Mouse (Mus musculus) liver, adult 2 months (tissue): ENCODE results near the gene Zfp457. TPM values are rescaled to one million over a fixed set of nuclear protein-coding genes. Genes with fewer than 3 reads are reported as not detected.
"Not testable (repeated sequence)": the region's sequence is repeated elsewhere in the genome, so short reads cannot be mapped to it uniquely, and the experiment has no call there.

ENCODE experiments used
- DNase-seq: peaks from one replicate; pipeline ENCODE4 v3.0.0-alpha.2; 2011; ENCODE audit warnings: low read depth, low spot score; ENCODE audit errors: extremely low read depth
- H3K27ac ChIP-seq: fragments of 200-500 bp; replicated peaks from 2 replicates; pipeline ENCODE4 v1.5.1; 2012; ENCODE audit warnings: low read depth, mild to moderate bottlenecking, control low read depth, inconsistent platforms, low read length; ENCODE audit not compliant: insufficient read depth
- H3K27me3 ChIP-seq: fragments of 200-500 bp; 2 replicates; pipeline ENCODE4 v1.6.1; 2012; ENCODE audit warnings: mild to moderate bottlenecking, moderate library complexity, low read length, inconsistent platforms; ENCODE audit not compliant: control insufficient read depth, insufficient read depth
- H3K36me3 ChIP-seq: fragments of 200-500 bp; 2 replicates; pipeline ENCODE4 v1.6.1; 2012; ENCODE audit warnings: low read length, inconsistent platforms; ENCODE audit not compliant: control insufficient read depth, insufficient read depth
- H3K4me1 ChIP-seq: fragments of 200-500 bp; 2 replicates; pipeline ENCODE4 v1.6.1; 2011; ENCODE audit warnings: low read length; ENCODE audit not compliant: control insufficient read depth, insufficient read depth
- H3K4me3 ChIP-seq: fragments of 200-500 bp; 2 replicates; pipeline ENCODE4 v1.5.1; 2011; ENCODE audit warnings: low read depth, mild to moderate bottlenecking, control low read depth, low read length, moderate library complexity; ENCODE audit not compliant: insufficient read depth
- H3K79me2 ChIP-seq: fragments of 200-500 bp; 2 replicates; pipeline ENCODE4 v1.6.1; 2012; ENCODE audit warnings: inconsistent platforms, mild to moderate bottlenecking, low read length, moderate library complexity; ENCODE audit not compliant: control insufficient read depth, insufficient read depth
- H3K9ac ChIP-seq: fragments of 200-500 bp; 2 replicates; pipeline ENCODE4 v1.6.1; 2012; ENCODE audit warnings: low read depth, mild to moderate bottlenecking, control low read depth, inconsistent platforms, low read length
- CTCF ChIP-seq: fragments of 200-500 bp; IDR thresholded peaks from 2 replicates; pipeline ENCODE4 v1.5.1; 2011; ENCODE audit warnings: low read depth, low read length, control low read depth
- POLR2A ChIP-seq: fragments of 200-500 bp; IDR thresholded peaks from 2 replicates; pipeline ENCODE4 v1.6.1; 2011; ENCODE audit warnings: low read length, control low read depth; ENCODE audit not compliant: insufficient read depth; ENCODE audit errors: extremely low read depth
- WGBS: fragments of 180-500 bp; shearing (Covaris S2); methylation state at CpG from one replicate; pipeline ENCODE4 v1.1.7; 2018; 5-methylcytosine and 5-hydroxymethylcytosine counted together
- polyA plus RNA-seq: library from polyadenylated mRNA; depleted of rRNA; stranded (reverse); fragments of >200 nt; gene quantifications from 2 replicates; pipeline ENCODE4 v1.2.3, GENCODE M21; 2012; rRNA removed
- total RNA-seq: library from RNA; depleted of rRNA; stranded (reverse); fragments of >200 nt; gene quantifications from 2 replicates; pipeline ENCODE4 v1.2.3, GENCODE M21; 2014; rRNA removed

The Zfp457 gene
- total and polyA plus RNA-seq, 2 experiments: 0.51 to 4.0 TPM

- Histone ChIP-seq H3K4me1 (no peaks in the 10 kb centered on the region), H3K27ac (no peak overlapping the region), H3K79me2 (no peaks in the 10 kb centered on the region), H3K36me3 (no peaks in the 10 kb centered on the region), H3K9ac (no peak overlapping the region), H3K27me3 (no peaks in the 10 kb centered on the region), H3K4me3 (no peak overlapping the region)
- TF ChIP-seq CTCF (no peak), POLR2A (no peak)
- DNase-seq: no peak
- 18% methylated on average over 5 of the region's 5 CpGs for WGBS
Observed at GRCm38 (mm10) chr13:67306718-67307117, 433 bp upstream of the Zfp457 start.

DNA sequence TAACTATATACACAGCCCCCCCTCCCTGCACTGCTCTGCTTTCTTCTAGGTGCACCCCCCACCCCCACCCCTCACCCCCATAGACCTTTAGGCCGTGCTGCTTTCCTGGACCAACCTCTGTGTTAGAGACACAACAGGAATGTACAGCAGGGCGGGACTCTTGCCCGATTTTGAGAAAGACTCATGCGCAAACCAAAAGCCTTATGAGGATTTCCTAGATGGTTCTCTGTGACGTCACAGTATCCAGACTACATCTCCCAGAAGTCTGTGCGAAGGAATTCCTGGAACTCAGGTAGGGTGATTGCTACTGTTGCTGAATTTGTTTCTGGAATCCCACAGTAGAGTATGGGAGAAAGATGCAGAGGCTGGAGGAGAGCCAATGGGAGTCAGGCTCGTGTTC is 28.0 kb downstream of the Zfp457 start, which contains the start of gene Zfp458:
Gene Zfp458, minus strand, starts transcription at position 153 of the 400 bp plus-strand sequence.
- no peaks in the 10 kb centered on the region for H3K4me1 ChIP-seq
- TF ChIP-seq CTCF: no peak
- TF ChIP-seq POLR2A: no peak
- no peak within 1 kb of the TSS for H3K9ac ChIP-seq
- H3K27me3 ChIP-seq: 0 out of 2 replicates have a peak, but pooled peaks cover 3% of the 10 kb centered on the region
- DNase-seq: peak; percentile 4
- H3K4me3 ChIP-seq: no peak within 1 kb of the TSS
- no peaks in the 10 kb centered on the region for H3K79me2 ChIP-seq
- 45% methylated on average over 7 of the region's 7 CpGs for WGBS
- H3K36me3 ChIP-seq: no peaks in the 10 kb centered on the region
- no peak within 1 kb of the TSS for H3K27ac ChIP-seq

GRCm38 (mm10) chr13:67269383-67270065 is 36.8 kb downstream of the Zfp457 start:
- not testable (repeated sequence) for H3K79me2 ChIP-seq, H3K4me1 ChIP-seq, DNase-seq, H3K36me3 ChIP-seq, H3K27me3 ChIP-seq
- Histone ChIP-seq H3K9ac (peak overlapping the region; percentile 45; the same call in 1 of the 2 replicates), H3K27ac (peak overlapping the region; percentile 37), H3K4me3 (peak overlapping the region; percentile 82)
- WGBS: 44% methylated on average over 9 of the region's 9 CpGs

GRCm38 (mm10) chr13:67268568-67269369 is 37.5 kb downstream of the Zfp457 start:
- Histone ChIP-seq H3K79me2 (no peaks in the 10 kb centered on the region; the same call in 1 of the 2 replicates), H3K27ac (peak overlapping the region; percentile 66), H3K4me1 (peaks cover 2% of the 10 kb centered on the region; the same call in 1 of the 2 replicates), H3K36me3 (no peaks in the 10 kb centered on the region; the same call in 1 of the 2 replicates), H3K9ac (peak overlapping the region; percentile 81), H3K4me3 (peak overlapping the region; percentile 82), H3K27me3 (no peaks in the 10 kb centered on the region)
- 6% methylated on average over 18 of the region's 18 CpGs for WGBS
- TF ChIP-seq POLR2A (no peak), CTCF (no peak)
- peak; percentile 93 for DNase-seq

Other genes with a start within 250 kb of the Zfp457 start
- gene Zfp712, start 245.3 kb downstream of the Zfp457 start, total RNA-seq: 1.3 TPM in 2 replicates
- gene Zfp712, start 245.3 kb downstream of the Zfp457 start, polyA plus RNA-seq: 0.04 and 0.05 TPM in 2 replicates
- 1.1 and 3.1 TPM in 2 replicates for gene Zfp708, start 208.5 kb downstream of the Zfp457 start, total RNA-seq
- gene Zfp708, start 208.5 kb downstream of the Zfp457 start, polyA plus RNA-seq: 0.17 TPM in 1 of 2 replicates, not detected in the other
- gene Gm28557, start 197.9 kb downstream of the Zfp457 start, total RNA-seq: 12.7 and 15.5 TPM in 2 replicates
- 4.5 and 7.1 TPM in 2 replicates for gene Gm28557, start 197.9 kb downstream of the Zfp457 start, polyA plus RNA-seq
- gene Rslcan18, start 190.2 kb downstream of the Zfp457 start, total RNA-seq: 1.9 and 2.2 TPM in 2 replicates
- 0.20 and 0.39 TPM in 2 replicates for gene Rslcan18, start 190.2 kb downstream of the Zfp457 start, polyA plus RNA-seq
- 2.7 and 4.9 TPM in 2 replicates for gene Zfp759, start 184.8 kb downstream of the Zfp457 start, total RNA-seq
- gene Zfp759, start 184.8 kb downstream of the Zfp457 start, polyA plus RNA-seq: 0.18 and 0.30 TPM in 2 replicates
- 2.4 and 3.2 TPM in 2 replicates for gene Rsl1, start 133.3 kb downstream of the Zfp457 start, total RNA-seq
- 0.30 and 0.33 TPM in 2 replicates for gene Rsl1, start 133.3 kb downstream of the Zfp457 start, polyA plus RNA-seq
- gene Zfp455, start 112.0 kb downstream of the Zfp457 start, total RNA-seq: 1.3 and 1.8 TPM in 2 replicates
- gene Zfp455, start 112.0 kb downstream of the Zfp457 start, polyA plus RNA-seq: 0.10 and 0.11 TPM in 2 replicates
- 1.9 TPM in 2 replicates for gene Zfp458, start 28.0 kb downstream of the Zfp457 start, total RNA-seq
- gene Zfp458, start 28.0 kb downstream of the Zfp457 start, polyA plus RNA-seq: 0.21 and 0.26 TPM in 2 replicates
- gene Zfp595, start 26.1 kb upstream of the Zfp457 start, total RNA-seq: 4.4 and 4.9 TPM in 2 replicates
- 0.48 and 0.50 TPM in 2 replicates for gene Zfp595, start 26.1 kb upstream of the Zfp457 start, polyA plus RNA-seq
- 0.40 TPM in 1 of 2 replicates, not detected in the other for gene Gm28044, start 54.1 kb upstream of the Zfp457 start, total RNA-seq
- gene Gm28044, start 54.1 kb upstream of the Zfp457 start, polyA plus RNA-seq: 0.24 TPM in 1 of 2 replicates, not detected in the other
- gene Zfp953, start 54.1 kb upstream of the Zfp457 start, total RNA-seq: 2.4 and 2.8 TPM in 2 replicates
- gene Zfp953, start 54.1 kb upstream of the Zfp457 start, polyA plus RNA-seq: 0.26 and 0.28 TPM in 2 replicates
- gene Gm28041, start 69.2 kb upstream of the Zfp457 start, total RNA-seq: 0.27 and 0.65 TPM in 2 replicates
- not detected in 2 replicates for gene Gm28041, start 69.2 kb upstream of the Zfp457 start, polyA plus RNA-seq
- gene Zfp456, start 69.3 kb upstream of the Zfp457 start, total RNA-seq: 1.0 and 1.5 TPM in 2 replicates
- 0.09 and 0.11 TPM in 2 replicates for gene Zfp456, start 69.3 kb upstream of the Zfp457 start, polyA plus RNA-seq
- 3.0 TPM in 2 replicates for gene Zfp429, start 93.3 kb upstream of the Zfp457 start, total RNA-seq
- gene Zfp429, start 93.3 kb upstream of the Zfp457 start, polyA plus RNA-seq: 0.69 and 1.00 TPM in 2 replicates
- 0.07 and 0.28 TPM in 2 replicates for gene Zfp459, start 114.9 kb upstream of the Zfp457 start, total RNA-seq
- gene Zfp459, start 114.9 kb upstream of the Zfp457 start, polyA plus RNA-seq: 0.04 and 0.11 TPM in 2 replicates
- 26.6 and 32.5 TPM in 2 replicates for gene Zfp874a, start 145.1 kb upstream of the Zfp457 start, total RNA-seq
- gene Zfp874a, start 145.1 kb upstream of the Zfp457 start, polyA plus RNA-seq: 2.3 and 4.5 TPM in 2 replicates
- gene Zfp874b, start 177.8 kb upstream of the Zfp457 start, total RNA-seq: 7.2 and 8.7 TPM in 2 replicates
- gene Zfp874b, start 177.8 kb upstream of the Zfp457 start, polyA plus RNA-seq: 1.7 and 2.7 TPM in 2 replicates
- 3.8 and 5.2 TPM in 2 replicates for gene Zfp58, start 194.1 kb upstream of the Zfp457 start, total RNA-seq
- gene Zfp58, start 194.1 kb upstream of the Zfp457 start, polyA plus RNA-seq: 0.56 and 0.68 TPM in 2 replicates
- 0.07 TPM in 1 of 2 replicates, not detected in the other for gene Gm26965, start 219.7 kb upstream of the Zfp457 start, total RNA-seq
- not detected in 2 replicates for gene Gm26965, start 219.7 kb upstream of the Zfp457 start, polyA plus RNA-seq
- 14.9 and 16.6 TPM in 2 replicates for gene Zfp87, start 219.7 kb upstream of the Zfp457 start, total RNA-seq
- 7.1 and 12.3 TPM in 2 replicates for gene Zfp87, start 219.7 kb upstream of the Zfp457 start, polyA plus RNA-seq
- 6.8 and 8.9 TPM in 2 replicates for gene Zfp748, start 247.3 kb upstream of the Zfp457 start, total RNA-seq
- gene Zfp748, start 247.3 kb upstream of the Zfp457 start, polyA plus RNA-seq: 0.66 and 0.81 TPM in 2 replicates